Mouse (Mus musculus) gastrocnemius, adult 18-20 months (tissue): ENCODE data around the gene Limd1. TPM values are rescaled to one million over a fixed set of nuclear protein-coding genes. Genes with fewer than 3 reads are reported as not detected.

Source experiments
- DNase-seq: peaks from one replicate; pipeline ENCODE4 v3.0.0; 2021; ENCODE audit warnings: low spot score
- total RNA-seq, 2 experiments: library from RNA; stranded (reverse); gene quantifications; 2 replicates each; pipeline ENCODE4 v1.2.3; 2021

The Limd1 gene
- total RNA-seq, 2 experiments from 2014 or later: 31.3 to 37.1 TPM

DNA sequence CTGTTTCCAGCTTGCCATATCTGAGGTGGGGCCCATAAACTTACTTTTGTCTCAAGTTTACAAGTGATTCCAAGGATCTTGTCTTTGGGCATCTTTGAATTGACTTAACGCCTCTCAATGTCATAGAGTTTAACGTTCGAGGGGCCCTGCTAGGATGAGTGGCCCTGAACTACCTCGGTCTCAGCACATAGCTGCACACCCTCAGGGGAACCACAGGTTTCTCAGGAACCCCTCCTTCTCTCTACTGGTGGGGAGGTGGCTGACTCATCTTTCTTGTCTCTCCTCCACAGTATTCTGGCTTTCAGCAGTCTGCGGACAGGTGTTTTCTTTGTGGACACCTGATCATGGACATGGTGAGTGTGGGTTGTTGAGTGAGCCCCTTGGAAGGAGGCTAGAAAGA lies 32.4 kb downstream of the Limd1 start:
- no peak for DNase-seq

DNA sequence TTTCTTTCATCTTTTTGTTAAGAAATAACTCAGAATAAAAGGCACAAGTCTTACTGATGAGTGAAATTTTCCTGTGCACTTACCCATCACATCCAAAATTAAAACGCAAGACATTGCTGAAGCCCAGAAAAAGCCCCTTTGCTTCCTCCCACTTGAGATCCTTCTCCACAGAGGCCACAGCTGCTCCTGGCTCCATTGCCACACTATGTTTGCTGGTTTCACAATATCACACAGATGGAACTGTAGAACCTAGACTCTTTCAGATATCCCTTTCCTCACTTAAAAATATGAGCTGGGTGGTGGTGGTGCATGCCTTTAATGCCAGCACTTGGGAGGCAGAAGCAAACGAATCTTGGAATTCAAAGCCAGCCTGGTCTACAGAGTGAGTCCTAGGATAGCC lies 34.0 kb downstream of the Limd1 start:
- no peak for DNase-seq

DNA sequence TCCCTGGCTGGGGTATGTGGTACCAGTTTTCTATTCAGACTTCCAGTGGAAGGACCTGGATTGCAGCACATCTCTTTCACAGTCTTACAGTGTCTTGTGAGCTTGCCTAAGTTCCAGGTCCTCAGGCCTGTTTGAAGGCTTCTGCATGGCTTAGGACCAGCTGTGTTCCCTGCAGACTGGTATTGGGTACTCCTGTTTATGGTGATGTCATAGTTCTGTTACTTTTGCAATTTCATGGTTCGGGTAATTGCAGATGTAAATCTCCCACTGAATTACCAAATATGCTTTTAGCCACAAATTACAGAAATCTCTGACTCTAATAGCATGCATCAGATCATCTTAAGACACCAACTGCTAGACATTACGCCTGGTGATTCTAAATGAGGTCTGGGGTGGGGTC lies 36.6 kb downstream of the Limd1 start:
- no peak for DNase-seq

GRCm38 (mm10) chr9:123516641-123517385 lies 38.3 kb downstream of the Limd1 start:
- DNase-seq: no peak

DNA sequence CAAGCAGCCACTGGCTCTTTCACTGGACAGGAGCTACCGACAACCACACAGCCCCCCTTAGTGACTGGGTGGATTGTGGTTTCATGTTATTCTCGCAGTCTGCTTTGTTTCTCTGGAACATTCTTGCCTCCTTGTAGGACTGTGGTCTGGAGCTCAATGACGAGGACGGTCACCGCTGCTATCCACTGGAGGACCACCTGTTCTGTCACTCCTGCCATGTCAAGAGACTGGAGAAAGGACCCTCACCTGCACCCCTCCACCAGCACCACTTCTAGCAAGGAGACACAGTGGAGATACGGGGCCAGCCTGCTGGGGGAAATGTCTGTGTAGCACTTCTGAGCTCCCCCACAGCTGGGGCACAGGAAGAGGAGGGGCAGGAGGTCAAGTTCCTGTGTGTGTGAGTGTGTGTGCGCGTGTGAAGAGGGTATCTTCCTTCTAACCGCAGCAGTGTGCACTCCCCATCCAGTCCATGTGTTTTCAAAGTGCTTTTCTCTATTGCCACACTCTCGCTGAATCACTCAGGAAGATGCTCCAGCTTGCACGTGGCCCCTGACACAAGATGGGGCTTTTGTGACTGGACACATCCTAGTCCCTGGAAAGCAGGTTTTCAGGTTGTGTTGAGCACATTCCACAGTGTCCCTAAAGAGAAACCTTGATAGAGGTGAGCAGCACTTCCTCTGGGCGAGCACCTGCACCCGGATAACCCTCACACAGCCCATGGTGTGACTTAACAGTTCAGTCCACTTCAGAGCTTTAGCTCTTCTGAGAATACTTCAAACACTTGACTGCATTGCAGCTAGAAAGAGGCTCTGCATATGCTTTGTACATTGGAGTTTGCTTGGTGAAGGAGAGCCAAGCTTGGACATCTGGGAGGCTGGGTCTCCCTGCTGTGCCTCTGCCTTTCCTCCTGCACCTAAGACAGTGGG lies 40.7 kb downstream of the Limd1 start:
- DNase-seq: no peak

- no peak for DNase-seq
Measured at GRCm38 (mm10) chr9:123520735-123521134, 42.2 kb downstream of the Limd1 start.

DNA sequence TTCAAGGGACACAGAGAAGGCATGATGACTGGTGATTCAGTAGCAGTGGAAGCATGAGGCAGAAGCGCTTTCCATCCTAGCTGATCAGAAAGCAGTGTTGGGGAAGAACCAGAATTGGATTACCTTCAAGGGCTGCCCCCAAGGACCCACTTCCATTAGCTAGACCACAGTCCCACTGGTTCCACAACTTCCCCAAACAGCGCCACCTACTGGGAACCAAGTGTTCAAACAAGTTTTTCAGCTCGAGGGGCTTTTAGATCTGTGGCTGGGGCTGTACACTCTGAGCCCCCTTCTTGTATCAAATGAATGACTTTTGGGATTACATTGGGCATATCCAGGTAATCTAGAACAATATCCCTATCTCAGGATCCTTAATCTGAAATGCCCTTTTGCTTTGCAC lies 45.2 kb downstream of the Limd1 start:
- DNase-seq: no peak

DNA sequence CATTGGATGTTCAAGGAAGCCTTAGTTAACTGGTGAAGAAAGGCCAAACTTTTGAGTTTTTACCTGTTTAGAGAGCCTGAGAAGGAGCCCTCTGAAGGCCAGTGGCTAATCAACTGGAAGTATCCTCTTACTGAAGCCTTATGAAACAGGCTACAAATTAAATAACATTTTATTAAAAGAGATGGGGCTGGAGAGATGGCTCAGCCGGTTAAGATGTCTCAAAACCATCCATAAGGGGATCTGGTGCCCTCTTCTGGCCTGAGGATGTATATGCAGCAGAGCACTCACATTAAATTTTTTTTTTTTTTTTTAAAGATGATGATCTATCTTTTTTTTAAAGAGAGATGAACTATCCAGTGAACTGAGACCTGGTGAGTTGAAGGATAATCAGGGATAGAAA lies 46.6 kb downstream of the Limd1 start:
- peak; percentile 71 for DNase-seq

- DNase-seq: no peak
Measured at GRCm38 (mm10) chr9:123526502-123526901, 48.0 kb downstream of the Limd1 start.

DNA sequence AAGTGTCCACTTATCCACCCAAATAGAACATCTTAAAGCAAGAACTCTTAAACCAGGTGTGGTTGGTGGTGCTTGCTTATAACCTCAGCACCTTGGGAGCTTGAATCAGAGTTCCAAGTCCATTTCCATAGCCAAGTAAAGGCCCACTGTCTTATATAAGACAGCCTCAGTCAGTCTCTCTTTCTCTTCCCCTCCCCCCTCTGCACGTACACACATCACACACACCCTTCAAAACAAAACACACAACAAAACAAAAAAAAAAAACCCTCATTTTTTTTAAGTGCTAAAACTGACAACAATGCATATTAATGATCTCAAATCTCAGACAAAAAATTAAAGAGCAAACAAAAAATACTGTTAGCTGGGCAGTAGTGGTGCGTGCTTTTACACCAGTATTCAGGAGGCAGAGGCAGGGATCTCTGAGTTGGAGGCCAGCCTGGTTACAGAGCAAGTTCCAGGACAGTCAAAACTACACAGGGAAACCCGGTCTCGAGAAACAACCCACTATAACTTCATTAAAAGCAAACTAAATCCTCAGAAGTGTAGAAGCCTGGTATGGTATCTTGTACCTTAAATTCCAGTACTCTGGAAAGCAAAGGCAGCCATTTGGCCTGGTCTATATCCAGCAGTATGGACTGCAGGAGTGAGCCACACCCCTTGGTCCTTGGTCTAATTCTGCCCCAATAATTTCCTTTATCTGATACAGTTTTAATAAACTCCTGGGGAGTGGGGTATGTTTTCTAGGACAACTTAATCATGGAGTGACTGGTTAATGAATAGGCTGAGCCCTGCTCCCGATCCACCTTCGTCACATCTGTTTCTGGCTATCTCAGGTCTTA lies 49.8 kb downstream of the Limd1 start:
- no peak for DNase-seq

- DNase-seq: no peak
Measured at GRCm38 (mm10) chr9:123528926-123529295, 50.4 kb downstream of the Limd1 start.

GRCm38 (mm10) chr9:123529392-123530157 lies 51.1 kb downstream of the Limd1 start, which contains the start of gene Sacm1l:
TSS of gene Sacm1l (plus strand) at chr9:123529759.
- peak; percentile 99 for DNase-seq

GRCm38 (mm10) chr9:123530158-123530475 lies 51.6 kb downstream of the Limd1 start:
- DNase-seq: no peak

- no peak for DNase-seq
Measured at GRCm38 (mm10) chr9:123530566-123531130, 52.1 kb downstream of the Limd1 start.

- DNase-seq: no peak
Measured at GRCm38 (mm10) chr9:123531234-123531633, 52.7 kb downstream of the Limd1 start.

DNA sequence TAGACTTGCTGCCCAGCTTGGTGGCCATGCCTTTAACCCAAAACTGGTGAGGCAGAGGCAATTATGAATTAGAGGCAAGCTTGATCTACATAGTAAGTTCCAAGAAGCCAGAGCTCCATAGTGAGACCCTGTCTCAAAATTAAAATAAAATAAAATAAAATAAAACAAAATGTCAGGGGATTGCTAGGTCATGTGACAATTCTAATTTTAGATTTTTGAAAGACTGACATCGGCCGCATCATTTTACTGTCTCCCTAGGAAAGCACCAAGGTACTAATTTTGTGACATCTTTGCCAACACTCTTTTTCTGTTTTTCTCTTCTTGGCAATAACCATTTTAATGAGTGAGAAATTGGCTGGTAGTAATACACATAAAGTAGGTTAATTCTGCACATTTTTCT lies 58.1 kb downstream of the Limd1 start:
- no peak for DNase-seq

DNA sequence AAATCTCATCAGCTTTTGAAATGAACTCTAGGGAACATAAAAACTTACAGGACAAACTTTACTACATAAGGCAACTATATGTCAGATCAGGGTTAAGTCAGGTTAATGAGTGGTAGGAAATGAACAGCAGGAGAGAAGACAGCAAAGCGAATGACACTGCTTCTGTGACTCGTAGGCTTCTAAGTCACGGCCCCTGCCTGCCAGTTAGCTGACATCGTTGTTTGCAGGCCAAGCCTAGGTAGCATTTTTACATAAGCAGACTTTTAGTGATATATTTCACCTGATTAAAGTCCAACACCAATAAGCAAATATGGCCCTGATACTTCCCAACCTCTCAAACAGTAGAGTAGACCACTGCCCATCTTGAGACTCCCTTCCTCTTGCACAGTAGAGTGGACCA lies 59.7 kb downstream of the Limd1 start:
- DNase-seq: no peak

- DNase-seq: no peak
Measured at GRCm38 (mm10) chr9:123539093-123539492, 60.6 kb downstream of the Limd1 start.

DNA sequence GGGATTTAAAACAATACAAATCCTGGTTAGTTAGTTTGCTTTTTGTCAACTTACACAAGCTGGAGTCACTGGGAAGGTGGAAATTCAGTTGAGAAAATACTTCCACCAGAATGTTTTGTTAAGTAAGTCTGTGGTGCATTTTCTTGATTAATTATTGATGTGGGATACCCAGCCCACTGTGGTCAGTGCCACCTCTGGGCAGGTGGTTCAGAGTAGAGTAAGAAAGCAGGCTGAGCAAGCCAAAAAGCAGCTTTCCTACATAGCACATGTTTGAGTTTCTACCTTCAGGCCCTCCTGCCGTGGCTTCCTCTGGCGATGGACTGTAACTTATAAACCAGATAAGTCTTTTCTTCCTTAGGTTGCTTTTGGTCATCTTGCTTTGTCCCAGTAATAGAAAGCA lies 61.3 kb downstream of the Limd1 start:
- DNase-seq: no peak

DNA sequence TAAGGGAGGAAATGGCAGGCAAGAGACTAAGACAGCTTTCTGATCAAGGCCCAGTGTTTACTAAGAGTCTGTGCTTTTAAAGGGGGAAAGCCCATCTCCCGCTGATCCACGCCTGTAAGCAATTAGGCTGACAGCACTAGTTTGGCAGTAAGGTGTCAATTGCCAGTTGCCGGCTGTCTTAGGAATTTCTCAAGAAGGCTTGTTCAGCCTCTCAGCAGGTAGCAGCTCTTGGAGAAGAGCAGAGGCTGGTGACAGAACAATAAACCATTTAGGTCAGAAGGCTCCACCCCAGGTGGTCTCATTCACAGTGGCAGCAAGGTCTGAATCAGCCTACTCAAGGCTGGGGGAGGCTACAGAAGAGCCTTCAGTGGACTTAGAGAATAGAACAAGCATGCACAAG lies 76.1 kb downstream of the Limd1 start:
- no peak for DNase-seq
